Mouse (Mus musculus) heart, adult 18-20 months (tissue): ENCODE data around the gene Casp4. TPM values are rescaled to one million over a fixed set of nuclear protein-coding genes. Genes with fewer than 3 reads are reported as not detected.

ENCODE experiments used
- total RNA-seq, 2 experiments: library from RNA; stranded (reverse); gene quantifications; 2 replicates each; pipeline ENCODE4 v1.2.3; 2021

Gene Casp4
- total RNA-seq, 2 experiments from 2014 or later, result 3.0 TPM

Other genes with a start within 250 kb of the Casp4 start
- gene Casp1, start 10.3 kb upstream of the Casp4 start, total RNA-seq, result 1 to 10 TPM; 1.5 to 1.6 TPM
- gene Casp12, start 36.6 kb downstream of the Casp4 start, total RNA-seq, result 1 to 10 TPM; 3.9 to 4.4 TPM